Mouse (Mus musculus): ENCODE measurements around the gene Adap1. TPM values are rescaled to one million over a fixed set of nuclear protein-coding genes. Genes with fewer than 3 reads are reported as not detected.

The Adap1 gene
- polyA plus RNA-seq, 1 experiment from 2014 or later, result 2.1 TPM

- peaks cover 9% of the 10 kb centered on the region; the same call in 1 of the 2 replicates for H3K36me3 ChIP-seq
- no peaks in the 10 kb centered on the region for H3K27me3 ChIP-seq
- H3K9me3 ChIP-seq (replicated peaks), result no peaks in the 10 kb centered on the region
- no peak overlapping the region for H3K9ac ChIP-seq
- H3K4me3 ChIP-seq (replicated peaks), result no peak overlapping the region
- H3K4me1 ChIP-seq, result peaks cover 27% of the 10 kb centered on the region
- peak; percentile 22; the same call in 1 of the 2 replicates for ATAC-seq (replicated peaks; ENCODE audit: low FRiP score)
- peak overlapping the region; percentile 59 for H3K27ac ChIP-seq
- 30% methylated on average over 5 of the region's 5 CpGs for WGBS
- H3K4me2 ChIP-seq, result peak overlapping the region; percentile 4; the same call in 1 of the 2 replicates
These were observed 39.6 kb upstream of the Adap1 start for GRCm38 (mm10) chr5:139364911-139365571.

GRCm38 (mm10) chr5:139364260-139364910, 39.0 kb upstream of the Adap1 start:
- Histone ChIP-seq H3K4me2 (peak overlapping the region; percentile 4; the same call in 1 of the 2 replicates), H3K4me1 (peaks cover 21% of the 10 kb centered on the region), H3K9me3 (replicated peaks) (no peaks in the 10 kb centered on the region), H3K36me3 (peaks cover 14% of the 10 kb centered on the region; the same call in 1 of the 2 replicates), H3K4me3 (replicated peaks) (no peak overlapping the region), H3K9ac (no peak overlapping the region), H3K27ac (peak overlapping the region; percentile 59), H3K27me3 (no peaks in the 10 kb centered on the region)
- 25% methylated on average over 12 of the region's 12 CpGs for WGBS
- peak; percentile 76 for ATAC-seq (replicated peaks; ENCODE audit: low FRiP score)

- no peak overlapping the region for H3K4me2 ChIP-seq
- no peaks in the 10 kb centered on the region for H3K9me3 ChIP-seq (replicated peaks)
- H3K4me1 ChIP-seq, result peaks cover 17% of the 10 kb centered on the region
- H3K27ac ChIP-seq, result no peak overlapping the region
- H3K27me3 ChIP-seq, result no peaks in the 10 kb centered on the region
- 72% methylated on average over 7 of the region's 7 CpGs for WGBS
- H3K4me3 ChIP-seq (replicated peaks), result no peak overlapping the region
- peaks cover 14% of the 10 kb centered on the region; the same call in 1 of the 2 replicates for H3K36me3 ChIP-seq
- no peak for ATAC-seq (replicated peaks; ENCODE audit: low FRiP score)
- H3K9ac ChIP-seq, result no peak overlapping the region
These were observed 38.4 kb upstream of the Adap1 start for GRCm38 (mm10) chr5:139363858-139364257.

- no peaks in the 10 kb centered on the region for H3K9me3 ChIP-seq (replicated peaks)
- ATAC-seq (replicated peaks; ENCODE audit: low FRiP score), result no peak
- WGBS, result 93% methylated on average over 5 of the region's 5 CpGs
- no peak overlapping the region for H3K9ac ChIP-seq
- H3K27me3 ChIP-seq, result no peaks in the 10 kb centered on the region
- H3K4me1 ChIP-seq, result peaks cover 13% of the 10 kb centered on the region
- peaks cover 14% of the 10 kb centered on the region; the same call in 1 of the 2 replicates for H3K36me3 ChIP-seq
- no peak overlapping the region for H3K27ac ChIP-seq
- no peak overlapping the region for H3K4me3 ChIP-seq (replicated peaks)
- no peak overlapping the region for H3K4me2 ChIP-seq
These were observed 33.8 kb upstream of the Adap1 start for GRCm38 (mm10) chr5:139359244-139359643.

GRCm38 (mm10) chr5:139358653-139359052, 33.2 kb upstream of the Adap1 start:
- H3K9ac ChIP-seq, result no peak overlapping the region
- no peak overlapping the region for H3K4me3 ChIP-seq (replicated peaks)
- 72% methylated on average over 2 of the region's 2 CpGs for WGBS
- H3K4me2 ChIP-seq, result no peak overlapping the region
- no peak for ATAC-seq (replicated peaks; ENCODE audit: low FRiP score)
- no peaks in the 10 kb centered on the region for H3K9me3 ChIP-seq (replicated peaks)
- peaks cover 12% of the 10 kb centered on the region; the same call in 1 of the 2 replicates for H3K4me1 ChIP-seq
- H3K36me3 ChIP-seq, result peaks cover 14% of the 10 kb centered on the region; the same call in 1 of the 2 replicates
- no peak overlapping the region for H3K27ac ChIP-seq
- no peaks in the 10 kb centered on the region for H3K27me3 ChIP-seq

- H3K36me3 ChIP-seq, result 0 out of 2 replicates have a peak, but pooled peaks cover 5% of the 10 kb centered on the region
- no peak overlapping the region for H3K4me2 ChIP-seq
- no peak overlapping the region for H3K9ac ChIP-seq
- no peak overlapping the region for H3K27ac ChIP-seq
- peaks cover 20% of the 10 kb centered on the region for H3K4me1 ChIP-seq
- H3K9me3 ChIP-seq (replicated peaks), result no peaks in the 10 kb centered on the region
- 36% methylated on average over 19 of the region's 19 CpGs for WGBS
- peaks cover 15% of the 10 kb centered on the region for H3K27me3 ChIP-seq
- H3K4me3 ChIP-seq (replicated peaks), result no peak overlapping the region
- 0 out of 2 replicates have a peak, but pooled peaks have one; percentile 13 for ATAC-seq (replicated peaks; ENCODE audit: low FRiP score)
These were observed 29.9 kb upstream of the Adap1 start for GRCm38 (mm10) chr5:139355235-139355772.

- Histone ChIP-seq H3K36me3 (no peaks in the 10 kb centered on the region), H3K9ac (no peak overlapping the region), H3K27me3 (peaks cover 15% of the 10 kb centered on the region), H3K4me2 (no peak overlapping the region), H3K4me1 (peaks cover 20% of the 10 kb centered on the region), H3K9me3 (replicated peaks) (no peaks in the 10 kb centered on the region), H3K27ac (no peak overlapping the region), H3K4me3 (replicated peaks) (no peak overlapping the region)
- ATAC-seq (replicated peaks; ENCODE audit: low FRiP score), result no peak
- WGBS, result 86% methylated on average over 11 of the region's 11 CpGs
These were observed 28.5 kb upstream of the Adap1 start for GRCm38 (mm10) chr5:139353946-139354345.

- no peak overlapping the region for H3K4me3 ChIP-seq (replicated peaks)
- no peak for ATAC-seq (replicated peaks; ENCODE audit: low FRiP score)
- H3K4me2 ChIP-seq, result no peak overlapping the region
- no peak overlapping the region for H3K27ac ChIP-seq
- H3K9me3 ChIP-seq (replicated peaks), result no peaks in the 10 kb centered on the region
- peaks cover 15% of the 10 kb centered on the region for H3K27me3 ChIP-seq
- peaks cover 20% of the 10 kb centered on the region for H3K4me1 ChIP-seq
- H3K9ac ChIP-seq, result no peak overlapping the region
- 60% methylated on average over 10 of the region's 10 CpGs for WGBS
- H3K36me3 ChIP-seq, result no peaks in the 10 kb centered on the region
These were observed 28.1 kb upstream of the Adap1 start for GRCm38 (mm10) chr5:139353496-139353895.

- Histone ChIP-seq H3K4me1 (peaks cover 20% of the 10 kb centered on the region), H3K9ac (no peak within 1 kb of the TSS), H3K36me3 (no peaks in the 10 kb centered on the region), H3K27me3 (peaks cover 15% of the 10 kb centered on the region), H3K4me2 (no peak within 1 kb of the TSS), H3K27ac (no peak within 1 kb of the TSS), H3K9me3 (replicated peaks) (no peaks in the 10 kb centered on the region), H3K4me3 (replicated peaks) (no peak within 1 kb of the TSS)
- WGBS, result 57% methylated on average over 6 of the region's 6 CpGs
- no peak for ATAC-seq (replicated peaks; ENCODE audit: low FRiP score)
These were observed 26.9 kb upstream of the Adap1 start, which contains the start of gene Cyp2w1 for GRCm38 (mm10) chr5:139352317-139352716. Cyp2w1 (plus strand) TSS chr5:139352617.

- H3K4me1 ChIP-seq, result peaks cover 19% of the 10 kb centered on the region
- no peaks in the 10 kb centered on the region for H3K9me3 ChIP-seq (replicated peaks)
- WGBS, result 14% methylated on average over 8 of the region's 8 CpGs
- no peak overlapping the region for H3K9ac ChIP-seq
- H3K27me3 ChIP-seq, result peaks cover 15% of the 10 kb centered on the region
- H3K36me3 ChIP-seq, result no peaks in the 10 kb centered on the region
- H3K27ac ChIP-seq, result no peak overlapping the region
- no peak overlapping the region for H3K4me3 ChIP-seq (replicated peaks)
- no peak overlapping the region for H3K4me2 ChIP-seq
- no peak for ATAC-seq (replicated peaks; ENCODE audit: low FRiP score)
These were observed 26.2 kb upstream of the Adap1 start for GRCm38 (mm10) chr5:139351628-139352027.

GRCm38 (mm10) chr5:139351134-139351533, 25.7 kb upstream of the Adap1 start, which contains the start of gene Cox19:
Cox19 (minus strand) TSS chr5:139351418.
- ATAC-seq (replicated peaks; ENCODE audit: low FRiP score), result no peak
- Histone ChIP-seq H3K9ac (no peak within 1 kb of the TSS), H3K4me2 (no peak within 1 kb of the TSS), H3K4me1 (peaks cover 18% of the 10 kb centered on the region), H3K27ac (no peak within 1 kb of the TSS), H3K9me3 (replicated peaks) (no peaks in the 10 kb centered on the region), H3K36me3 (no peaks in the 10 kb centered on the region), H3K27me3 (peaks cover 15% of the 10 kb centered on the region), H3K4me3 (replicated peaks) (no peak within 1 kb of the TSS)
- 39% methylated on average over 5 of the region's 5 CpGs for WGBS

GRCm38 (mm10) chr5:139349713-139350112, 24.3 kb upstream of the Adap1 start:
- no peak overlapping the region for H3K9ac ChIP-seq
- no peaks in the 10 kb centered on the region for H3K9me3 ChIP-seq (replicated peaks)
- no peak overlapping the region for H3K4me2 ChIP-seq
- H3K27me3 ChIP-seq, result peaks cover 15% of the 10 kb centered on the region
- H3K36me3 ChIP-seq, result no peaks in the 10 kb centered on the region
- 78% methylated on average over 6 of the region's 6 CpGs for WGBS
- H3K27ac ChIP-seq, result no peak overlapping the region
- H3K4me3 ChIP-seq (replicated peaks), result no peak overlapping the region
- peaks cover 21% of the 10 kb centered on the region for H3K4me1 ChIP-seq
- ATAC-seq (replicated peaks; ENCODE audit: low FRiP score), result no peak

Measured in kidney, embryonic 15.5 days (tissue).